Mouse (Mus musculus) cerebellum, postnatal 10 days (tissue): ENCODE measurements at regions not wholly inside any gene's neighbourhood (a gene's known extent, or its start where the extent isn't known, plus 50 kb on each side); places are given as distances from the start of the nearest gene placed in this dataset.

Experiments
- DNase-seq, 2 experiments: peaks; one replicate each; pipeline ENCODE4 v3.0.0; 2021; ENCODE audit warnings: mixed read lengths in 2 of 2

GRCm38 (mm10) chrX:61305301-61305890, 120.0 kb upstream of the Cdr1 start:
- DNase-seq = no peak

GRCm38 (mm10) chrX:61304464-61304863, 119.1 kb upstream of the Cdr1 start:
- DNase-seq = peak in 1 of 2 experiments; percentile 2
